Mouse (Mus musculus): Measurements from ENCODE around the gene Pfkm. TPM values are rescaled to one million over a fixed set of nuclear protein-coding genes. Genes with fewer than 3 reads are reported as not detected.

The Pfkm gene
- polyA plus RNA-seq, 1 experiment = 54.0 TPM

DNA sequence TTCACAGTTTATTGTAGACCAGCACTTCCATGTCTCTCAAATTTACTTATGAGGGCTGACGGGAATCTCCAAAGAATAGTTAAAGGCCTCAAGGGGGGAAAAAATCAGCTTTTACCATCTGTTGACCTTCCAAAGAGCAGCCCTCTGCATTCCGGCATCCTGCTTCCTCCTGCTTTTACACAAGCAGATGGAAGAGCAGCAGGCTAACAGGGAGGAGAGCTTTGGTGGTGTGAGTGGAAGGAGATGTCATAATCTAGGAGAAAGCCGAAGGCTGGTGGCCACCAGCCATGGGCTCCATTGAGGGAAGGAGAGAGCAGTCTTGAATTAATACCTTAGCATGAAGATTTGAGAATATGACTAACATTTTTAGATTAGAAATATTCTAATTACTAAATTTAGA is 56.0 kb downstream of the Pfkm start:
- DNase-seq = no peak
- 61% methylated on average over 3 of the region's 3 CpGs for WGBS
- H3K4me3 ChIP-seq (replicated peaks; ENCODE audit: extremely low read depth, low read depth, low read length) = no peak overlapping the region
- peaks cover 8% of the 10 kb centered on the region for H3K4me1 ChIP-seq (ENCODE audit: control insufficient read depth, insufficient read depth, low read length)
- TF ChIP-seq CTCF (IDR thresholded peaks at IDR 0.05; ENCODE audit: insufficient read depth, low read length) = no peak
- no peak for TF ChIP-seq POLR2A (IDR thresholded peaks at IDR 0.05; ENCODE audit: borderline replicate concordance, extremely low read depth, low read depth, low read length)

DNA sequence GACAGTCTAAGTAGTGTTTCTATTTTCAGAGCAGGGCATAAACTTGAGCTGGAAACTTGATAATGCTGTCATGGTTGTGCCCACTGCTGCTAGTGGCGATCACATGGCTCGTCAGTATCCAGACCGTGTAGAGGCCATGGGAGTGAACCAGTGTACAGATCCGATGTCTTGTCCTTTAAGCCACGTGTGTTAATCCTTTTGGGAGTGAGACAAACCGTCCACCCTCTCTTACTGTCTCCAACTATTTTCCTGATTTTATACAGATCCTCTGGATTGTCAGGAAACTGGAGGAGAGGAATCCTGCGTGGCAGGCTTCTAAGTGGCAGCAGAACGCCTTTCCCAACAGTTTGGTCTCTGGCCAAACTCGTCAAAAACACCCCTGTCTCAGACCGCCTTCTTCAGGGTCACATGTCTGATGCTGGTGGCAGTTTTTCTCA is 56.8 kb downstream of the Pfkm start:
- DNase-seq = no peak
- WGBS = 48% methylated on average over 10 of the region's 10 CpGs
- TF ChIP-seq CTCF (IDR thresholded peaks at IDR 0.05; ENCODE audit: insufficient read depth, low read length) (no peak), POLR2A (IDR thresholded peaks at IDR 0.05; ENCODE audit: borderline replicate concordance, extremely low read depth, low read depth, low read length) (no peak)
- H3K4me1 ChIP-seq (ENCODE audit: control insufficient read depth, insufficient read depth, low read length) = peaks cover 8% of the 10 kb centered on the region
- no peak overlapping the region for H3K4me3 ChIP-seq (replicated peaks; ENCODE audit: extremely low read depth, low read depth, low read length)

DNA sequence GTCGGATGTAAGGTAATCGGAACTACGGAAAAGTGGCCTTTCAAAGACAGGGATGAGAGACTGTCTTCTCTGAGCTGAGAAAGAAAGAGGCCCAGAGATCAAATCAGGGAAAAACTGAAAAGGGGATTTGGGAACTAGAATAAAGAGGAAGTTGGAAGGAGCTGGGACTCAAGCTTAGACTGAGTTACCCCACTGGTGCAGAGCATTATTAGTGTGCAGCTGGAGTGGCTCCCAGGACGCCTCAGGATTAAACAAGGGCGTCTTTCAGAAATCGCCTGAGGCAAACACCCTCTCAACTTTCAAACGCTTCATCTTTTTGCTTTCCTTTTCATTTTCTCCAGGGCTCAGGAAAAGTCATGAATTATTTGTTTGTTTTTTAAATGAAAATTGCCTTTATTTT is 60.5 kb downstream of the Pfkm start:
- no peak for DNase-seq
- no peak overlapping the region for H3K4me3 ChIP-seq (replicated peaks; ENCODE audit: extremely low read depth, low read depth, low read length)
- 71% methylated on average over 7 of the region's 7 CpGs for WGBS
- TF ChIP-seq POLR2A (IDR thresholded peaks at IDR 0.05; ENCODE audit: borderline replicate concordance, extremely low read depth, low read depth, low read length) = no peak
- no peak for TF ChIP-seq CTCF (IDR thresholded peaks at IDR 0.05; ENCODE audit: insufficient read depth, low read length)
- no peaks in the 10 kb centered on the region; the same call in 1 of the 2 replicates for H3K4me1 ChIP-seq (ENCODE audit: control insufficient read depth, insufficient read depth, low read length)

DNA sequence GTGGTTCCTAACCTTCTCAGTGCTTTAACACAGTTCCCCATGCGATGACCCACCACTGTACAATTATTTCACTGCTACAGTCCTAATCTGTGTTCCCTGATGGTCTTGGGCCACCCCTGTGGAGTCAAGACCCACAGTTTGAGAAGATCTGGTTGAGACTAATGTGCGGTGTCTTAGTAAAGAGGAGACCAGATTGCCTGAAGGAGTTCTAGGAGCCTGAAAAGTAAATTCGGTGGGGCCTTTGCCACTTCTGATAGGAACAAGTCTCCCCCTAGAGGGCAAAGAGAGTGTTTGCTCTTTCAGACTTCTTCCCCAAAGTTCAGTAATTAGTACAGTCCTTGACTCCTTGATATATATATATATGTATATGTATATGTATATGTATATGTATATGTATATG is 61.2 kb downstream of the Pfkm start:
- WGBS = 33% methylated on average over 3 of the region's 3 CpGs
- no peak for TF ChIP-seq POLR2A (IDR thresholded peaks at IDR 0.05; ENCODE audit: borderline replicate concordance, extremely low read depth, low read depth, low read length)
- peak; percentile 30; the same call in 1 of the 2 replicates for TF ChIP-seq CTCF (IDR thresholded peaks at IDR 0.05; ENCODE audit: insufficient read depth, low read length)
- Histone ChIP-seq H3K4me3 (replicated peaks; ENCODE audit: extremely low read depth, low read depth, low read length) (no peak overlapping the region), H3K4me1 (ENCODE audit: control insufficient read depth, insufficient read depth, low read length) (no peaks in the 10 kb centered on the region; the same call in 1 of the 2 replicates)
- DNase-seq = no peak

- TF ChIP-seq POLR2A (IDR thresholded peaks at IDR 0.05; ENCODE audit: borderline replicate concordance, extremely low read depth, low read depth, low read length) (no peak), CTCF (IDR thresholded peaks at IDR 0.05; ENCODE audit: insufficient read depth, low read length) (no peak)
- 66% methylated on average over 4 of the region's 4 CpGs for WGBS
- no peak for DNase-seq
- Histone ChIP-seq H3K4me1 (ENCODE audit: control insufficient read depth, insufficient read depth, low read length) (no peaks in the 10 kb centered on the region; the same call in 1 of the 2 replicates), H3K4me3 (replicated peaks; ENCODE audit: extremely low read depth, low read depth, low read length) (no peak overlapping the region)
Measured at GRCm38 (mm10) chr15:98154146-98154545, 61.8 kb downstream of the Pfkm start.

DNA sequence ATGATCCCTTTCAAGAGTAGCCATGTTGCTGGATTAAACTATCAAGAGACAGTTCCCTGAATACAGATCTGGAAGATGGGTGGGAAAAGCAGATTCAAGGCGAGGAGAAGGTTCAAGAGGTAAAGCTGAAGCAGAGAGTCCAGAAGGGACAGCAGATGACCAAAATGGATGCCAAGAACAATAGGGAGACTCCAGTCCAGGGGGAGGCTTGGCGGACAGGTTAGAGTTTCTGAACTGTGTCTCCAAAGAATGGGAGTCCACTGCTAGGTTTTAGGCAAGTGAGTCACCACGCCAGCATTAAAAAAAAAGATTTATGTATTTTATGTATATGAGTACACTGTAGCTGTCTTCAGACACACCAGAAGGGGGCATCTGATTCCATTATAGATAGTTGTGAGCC is 62.2 kb downstream of the Pfkm start:
- WGBS = 78% methylated on average over 3 of the region's 3 CpGs
- TF ChIP-seq POLR2A (IDR thresholded peaks at IDR 0.05; ENCODE audit: borderline replicate concordance, extremely low read depth, low read depth, low read length) = no peak
- TF ChIP-seq CTCF (IDR thresholded peaks at IDR 0.05; ENCODE audit: insufficient read depth, low read length) = no peak
- Histone ChIP-seq H3K4me3 (replicated peaks; ENCODE audit: extremely low read depth, low read depth, low read length) (no peak overlapping the region), H3K4me1 (ENCODE audit: control insufficient read depth, insufficient read depth, low read length) (no peaks in the 10 kb centered on the region; the same call in 1 of the 2 replicates)
- DNase-seq = no peak

DNA sequence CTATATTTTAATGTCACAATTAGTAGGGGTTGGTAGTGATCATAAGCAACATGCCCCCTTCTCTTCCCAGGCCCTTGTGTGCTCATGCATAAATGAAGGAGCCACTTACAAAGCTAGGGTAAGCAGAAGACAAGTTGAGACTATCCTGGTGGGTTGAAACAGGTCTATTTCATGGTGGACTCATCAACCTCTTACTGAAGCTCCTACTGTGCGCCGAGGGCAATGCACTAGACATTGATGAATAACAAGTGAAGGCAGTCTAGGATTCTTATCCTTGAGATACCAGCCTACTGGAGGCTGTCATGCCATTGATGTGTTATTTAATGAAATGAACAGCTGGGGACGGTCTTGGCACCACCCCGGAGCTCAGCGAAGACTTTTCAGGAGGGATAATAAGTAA is 62.9 kb downstream of the Pfkm start:
- WGBS = 79% methylated on average over 5 of the region's 5 CpGs
- Histone ChIP-seq H3K4me3 (replicated peaks; ENCODE audit: extremely low read depth, low read depth, low read length) (no peak overlapping the region), H3K4me1 (ENCODE audit: control insufficient read depth, insufficient read depth, low read length) (no peaks in the 10 kb centered on the region; the same call in 1 of the 2 replicates)
- no peak for DNase-seq
- TF ChIP-seq CTCF (IDR thresholded peaks at IDR 0.05; ENCODE audit: insufficient read depth, low read length) (no peak), POLR2A (IDR thresholded peaks at IDR 0.05; ENCODE audit: borderline replicate concordance, extremely low read depth, low read depth, low read length) (no peak)

DNA sequence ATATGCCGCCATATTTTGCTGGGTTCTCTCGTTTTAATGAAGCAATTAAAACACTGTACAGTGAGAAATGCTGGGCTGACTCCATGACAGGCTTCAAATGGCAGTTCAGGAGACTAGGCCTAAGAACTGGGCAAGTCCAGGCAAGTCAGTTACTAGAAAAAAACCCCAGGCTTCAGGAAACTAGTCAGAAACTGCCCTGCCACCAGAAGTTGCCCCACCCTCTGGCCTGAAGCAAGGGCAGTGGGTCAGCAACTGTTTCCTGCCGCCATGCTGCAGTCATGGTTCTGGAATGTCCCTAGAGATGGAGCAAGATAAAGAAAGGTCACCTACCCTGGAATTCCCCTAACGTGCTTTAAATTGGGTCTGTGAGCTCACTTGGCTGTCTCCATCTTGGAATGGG is 63.6 kb downstream of the Pfkm start:
- Histone ChIP-seq H3K4me1 (ENCODE audit: control insufficient read depth, insufficient read depth, low read length) (no peaks in the 10 kb centered on the region; the same call in 1 of the 2 replicates), H3K4me3 (replicated peaks; ENCODE audit: extremely low read depth, low read depth, low read length) (no peak overlapping the region)
- no peak for DNase-seq
- 48% methylated on average over 4 of the region's 4 CpGs for WGBS
- no peak for TF ChIP-seq CTCF (IDR thresholded peaks at IDR 0.05; ENCODE audit: insufficient read depth, low read length)
- no peak for TF ChIP-seq POLR2A (IDR thresholded peaks at IDR 0.05; ENCODE audit: borderline replicate concordance, extremely low read depth, low read depth, low read length)

DNA sequence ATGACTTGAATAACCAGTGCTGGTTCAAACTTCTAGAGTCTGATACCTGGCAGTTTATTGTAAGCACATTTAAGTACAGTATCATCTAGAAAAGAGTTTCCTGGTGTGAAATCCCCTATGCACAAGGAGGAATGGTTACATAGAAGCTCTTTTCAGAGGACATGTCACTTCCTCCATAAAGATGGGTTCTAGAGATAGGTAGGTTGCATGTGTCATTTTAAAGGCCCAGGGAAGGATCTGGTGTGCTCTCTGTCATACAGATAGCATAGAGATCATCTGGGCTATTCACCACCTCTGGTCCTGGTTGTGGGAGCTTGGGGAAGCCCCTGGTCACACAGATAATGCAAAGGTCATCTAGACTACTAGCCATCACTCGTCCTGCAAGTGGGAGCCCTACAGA is 64.9 kb downstream of the Pfkm start:
- Histone ChIP-seq H3K4me1 (ENCODE audit: control insufficient read depth, insufficient read depth, low read length) (no peaks in the 10 kb centered on the region; the same call in none of the 2 replicates), H3K4me3 (replicated peaks; ENCODE audit: extremely low read depth, low read depth, low read length) (no peak overlapping the region)
- 67% methylated on average over 1 of the region's 1 CpGs for WGBS
- no peak for DNase-seq
- TF ChIP-seq CTCF (IDR thresholded peaks at IDR 0.05; ENCODE audit: insufficient read depth, low read length) = no peak
- TF ChIP-seq POLR2A (IDR thresholded peaks at IDR 0.05; ENCODE audit: borderline replicate concordance, extremely low read depth, low read depth, low read length) = no peak

- WGBS = 53% methylated on average over 19 of the region's 19 CpGs
- no peak for TF ChIP-seq CTCF (IDR thresholded peaks at IDR 0.05; ENCODE audit: insufficient read depth, low read length)
- no peak for TF ChIP-seq POLR2A (IDR thresholded peaks at IDR 0.05; ENCODE audit: borderline replicate concordance, extremely low read depth, low read depth, low read length)
Measured at GRCm38 (mm10) chr15:98161026-98161805, 68.8 kb downstream of the Pfkm start.

More at GRCm38 (mm10) chr15:98161026-98161805, 68.8 kb downstream of the Pfkm start:
- Histone ChIP-seq H3K4me1 (ENCODE audit: control insufficient read depth, insufficient read depth, low read length) (no peaks in the 10 kb centered on the region; the same call in none of the 2 replicates), H3K4me3 (replicated peaks; ENCODE audit: extremely low read depth, low read depth, low read length) (no peak overlapping the region)
- no peak for DNase-seq

All from lung, adult 2 months (tissue).